Mouse (Mus musculus): ENCODE measurements around the gene Otos. TPM values are rescaled to one million over a fixed set of nuclear protein-coding genes. Genes with fewer than 3 reads are reported as not detected.

The Otos gene
- polyA plus RNA-seq, 1 experiment: not detected

GRCm38 (mm10) chr1:92671326-92671725 is 22.7 kb upstream of the Otos start:
- Histone ChIP-seq H3K79me3 (ENCODE audit: low read depth) (no peaks in the 10 kb centered on the region), H3K36me3 (ENCODE audit: control insufficient read depth, insufficient read depth) (no peaks in the 10 kb centered on the region), H3K4me3 (ENCODE audit: insufficient read depth, poor library complexity, severe bottlenecking) (no peak overlapping the region), H3K27me3 (ENCODE audit: control insufficient read depth, insufficient read depth, insufficient read length) (no peaks in the 10 kb centered on the region), H3ac (ENCODE audit: control insufficient read depth, insufficient read length, low read depth) (no peak overlapping the region), H3K79me2 (ENCODE audit: control insufficient read depth, insufficient read depth) (no peaks in the 10 kb centered on the region)
- no peak for TF ChIP-seq USF1 (IDR thresholded peaks at IDR 0.05; ENCODE audit: low read depth)
- no peak for TF ChIP-seq CTCF (IDR thresholded peaks at IDR 0.05; ENCODE audit: control insufficient read depth, insufficient read depth, insufficient read length)
- TF ChIP-seq MYOG (IDR thresholded peaks at IDR 0.05; ENCODE audit: control insufficient read depth, extremely low read depth, insufficient read length): no peak
- TF ChIP-seq MAX (IDR thresholded peaks at IDR 0.05): no peak
- TF ChIP-seq FOSL1 (IDR thresholded peaks at IDR 0.05; ENCODE audit: insufficient read depth, low read length, poor library complexity, severe bottlenecking): no peak
- TF ChIP-seq CEBPB (IDR thresholded peaks at IDR 0.05; ENCODE audit: low read depth): no peak
- TF ChIP-seq MYOD1 (IDR thresholded peaks at IDR 0.05; ENCODE audit: control insufficient read depth, insufficient read length, low read depth): no peak

- peak; percentile 30 for TF ChIP-seq MAX (IDR thresholded peaks at IDR 0.05)
- no peak for TF ChIP-seq CEBPB (IDR thresholded peaks at IDR 0.05; ENCODE audit: low read depth)
- peak; percentile 28 for TF ChIP-seq FOSL1 (IDR thresholded peaks at IDR 0.05; ENCODE audit: insufficient read depth, low read length, poor library complexity, severe bottlenecking)
- H3K79me2 ChIP-seq (ENCODE audit: control insufficient read depth, insufficient read depth): no peaks in the 10 kb centered on the region
- H3K79me3 ChIP-seq (ENCODE audit: low read depth): no peaks in the 10 kb centered on the region
- H3K36me3 ChIP-seq (ENCODE audit: control insufficient read depth, insufficient read depth): no peaks in the 10 kb centered on the region
- H3ac ChIP-seq (ENCODE audit: control insufficient read depth, insufficient read length, low read depth): no peak overlapping the region
- H3K4me3 ChIP-seq (ENCODE audit: insufficient read depth, poor library complexity, severe bottlenecking): no peak overlapping the region
- H3K27me3 ChIP-seq (ENCODE audit: control insufficient read depth, insufficient read depth, insufficient read length): no peaks in the 10 kb centered on the region
Measured at GRCm38 (mm10) chr1:92669430-92669829, 20.8 kb upstream of the Otos start.

- no peak overlapping the region for H3ac ChIP-seq (ENCODE audit: control insufficient read depth, insufficient read length, low read depth)
- H3K79me3 ChIP-seq (ENCODE audit: low read depth): no peaks in the 10 kb centered on the region
- TF ChIP-seq MYOG (IDR thresholded peaks at IDR 0.05; ENCODE audit: control insufficient read depth, extremely low read depth, insufficient read length): no peak
- no peak for TF ChIP-seq CEBPB (IDR thresholded peaks at IDR 0.05; ENCODE audit: low read depth)
- no peak for TF ChIP-seq FOSL1 (IDR thresholded peaks at IDR 0.05; ENCODE audit: insufficient read depth, low read length, poor library complexity, severe bottlenecking)
- TF ChIP-seq USF1 (IDR thresholded peaks at IDR 0.05; ENCODE audit: low read depth): no peak
- no peak for TF ChIP-seq MAX (IDR thresholded peaks at IDR 0.05)
- TF ChIP-seq MYOD1 (IDR thresholded peaks at IDR 0.05; ENCODE audit: control insufficient read depth, insufficient read length, low read depth): no peak
- TF ChIP-seq CTCF (IDR thresholded peaks at IDR 0.05; ENCODE audit: control insufficient read depth, insufficient read depth, insufficient read length): no peak
- no peaks in the 10 kb centered on the region for H3K27me3 ChIP-seq (ENCODE audit: control insufficient read depth, insufficient read depth, insufficient read length)
- no peaks in the 10 kb centered on the region for H3K36me3 ChIP-seq (ENCODE audit: control insufficient read depth, insufficient read depth)
- no peaks in the 10 kb centered on the region for H3K79me2 ChIP-seq (ENCODE audit: control insufficient read depth, insufficient read depth)
- H3K4me3 ChIP-seq (ENCODE audit: insufficient read depth, poor library complexity, severe bottlenecking): no peak overlapping the region
Measured at GRCm38 (mm10) chr1:92667106-92667505, 18.5 kb upstream of the Otos start.

GRCm38 (mm10) chr1:92659392-92659791 is 10.8 kb upstream of the Otos start:
- Histone ChIP-seq H3K4me3 (ENCODE audit: insufficient read depth, poor library complexity, severe bottlenecking) (no peak overlapping the region), H3K27me3 (ENCODE audit: control insufficient read depth, insufficient read depth, insufficient read length) (no peaks in the 10 kb centered on the region), H3K79me3 (ENCODE audit: low read depth) (no peaks in the 10 kb centered on the region), H3K36me3 (ENCODE audit: control insufficient read depth, insufficient read depth) (no peaks in the 10 kb centered on the region), H3ac (ENCODE audit: control insufficient read depth, insufficient read length, low read depth) (no peak overlapping the region), H3K79me2 (ENCODE audit: control insufficient read depth, insufficient read depth) (no peaks in the 10 kb centered on the region)
- no peak for TF ChIP-seq MYOD1 (IDR thresholded peaks at IDR 0.05; ENCODE audit: control insufficient read depth, insufficient read length, low read depth)
- TF ChIP-seq FOSL1 (IDR thresholded peaks at IDR 0.05; ENCODE audit: insufficient read depth, low read length, poor library complexity, severe bottlenecking): no peak
- TF ChIP-seq CEBPB (IDR thresholded peaks at IDR 0.05; ENCODE audit: low read depth): no peak
- TF ChIP-seq MAX (IDR thresholded peaks at IDR 0.05): no peak
- no peak for TF ChIP-seq USF1 (IDR thresholded peaks at IDR 0.05; ENCODE audit: low read depth)
- no peak for TF ChIP-seq CTCF (IDR thresholded peaks at IDR 0.05; ENCODE audit: control insufficient read depth, insufficient read depth, insufficient read length)
- no peak for TF ChIP-seq MYOG (IDR thresholded peaks at IDR 0.05; ENCODE audit: control insufficient read depth, extremely low read depth, insufficient read length)

GRCm38 (mm10) chr1:92657025-92657820 is 8.6 kb upstream of the Otos start:
- TF ChIP-seq MYOG (IDR thresholded peaks at IDR 0.05; ENCODE audit: control insufficient read depth, extremely low read depth, insufficient read length) (no peak), CEBPB (IDR thresholded peaks at IDR 0.05; ENCODE audit: low read depth) (no peak), FOSL1 (IDR thresholded peaks at IDR 0.05; ENCODE audit: insufficient read depth, low read length, poor library complexity, severe bottlenecking) (no peak)
- H3K79me3 ChIP-seq (ENCODE audit: low read depth): no peaks in the 10 kb centered on the region
- no peak overlapping the region for H3ac ChIP-seq (ENCODE audit: control insufficient read depth, insufficient read length, low read depth)
- H3K79me2 ChIP-seq (ENCODE audit: control insufficient read depth, insufficient read depth): no peaks in the 10 kb centered on the region
- H3K27me3 ChIP-seq (ENCODE audit: control insufficient read depth, insufficient read depth, insufficient read length): no peaks in the 10 kb centered on the region
- H3K4me3 ChIP-seq (ENCODE audit: insufficient read depth, poor library complexity, severe bottlenecking): no peak overlapping the region
- no peaks in the 10 kb centered on the region for H3K36me3 ChIP-seq (ENCODE audit: control insufficient read depth, insufficient read depth)

GRCm38 (mm10) chr1:92654676-92655075 is 6.0 kb upstream of the Otos start:
- H3K79me3 ChIP-seq (ENCODE audit: low read depth): no peaks in the 10 kb centered on the region
- H3K36me3 ChIP-seq (ENCODE audit: control insufficient read depth, insufficient read depth): no peaks in the 10 kb centered on the region

More at GRCm38 (mm10) chr1:92654676-92655075, 6.0 kb upstream of the Otos start:
- no peak overlapping the region for H3ac ChIP-seq (ENCODE audit: control insufficient read depth, insufficient read length, low read depth)
- no peaks in the 10 kb centered on the region for H3K27me3 ChIP-seq (ENCODE audit: control insufficient read depth, insufficient read depth, insufficient read length)
- no peaks in the 10 kb centered on the region for H3K79me2 ChIP-seq (ENCODE audit: control insufficient read depth, insufficient read depth)
- H3K4me3 ChIP-seq (ENCODE audit: insufficient read depth, poor library complexity, severe bottlenecking): no peak overlapping the region
- TF ChIP-seq USF1 (IDR thresholded peaks at IDR 0.05; ENCODE audit: low read depth): no peak
- no peak for TF ChIP-seq CEBPB (IDR thresholded peaks at IDR 0.05; ENCODE audit: low read depth)
- TF ChIP-seq MYOD1 (IDR thresholded peaks at IDR 0.05; ENCODE audit: control insufficient read depth, insufficient read length, low read depth): no peak
- TF ChIP-seq CTCF (IDR thresholded peaks at IDR 0.05; ENCODE audit: control insufficient read depth, insufficient read depth, insufficient read length): no peak
- no peak for TF ChIP-seq MAX (IDR thresholded peaks at IDR 0.05)
